Mouse (Mus musculus): ENCODE data around the gene Ttc28.
"Not testable (repeated sequence)": the region's sequence is repeated elsewhere in the genome, so short reads cannot be mapped to it uniquely, and the experiment has no call there.

Ttc28 gene

DNA sequence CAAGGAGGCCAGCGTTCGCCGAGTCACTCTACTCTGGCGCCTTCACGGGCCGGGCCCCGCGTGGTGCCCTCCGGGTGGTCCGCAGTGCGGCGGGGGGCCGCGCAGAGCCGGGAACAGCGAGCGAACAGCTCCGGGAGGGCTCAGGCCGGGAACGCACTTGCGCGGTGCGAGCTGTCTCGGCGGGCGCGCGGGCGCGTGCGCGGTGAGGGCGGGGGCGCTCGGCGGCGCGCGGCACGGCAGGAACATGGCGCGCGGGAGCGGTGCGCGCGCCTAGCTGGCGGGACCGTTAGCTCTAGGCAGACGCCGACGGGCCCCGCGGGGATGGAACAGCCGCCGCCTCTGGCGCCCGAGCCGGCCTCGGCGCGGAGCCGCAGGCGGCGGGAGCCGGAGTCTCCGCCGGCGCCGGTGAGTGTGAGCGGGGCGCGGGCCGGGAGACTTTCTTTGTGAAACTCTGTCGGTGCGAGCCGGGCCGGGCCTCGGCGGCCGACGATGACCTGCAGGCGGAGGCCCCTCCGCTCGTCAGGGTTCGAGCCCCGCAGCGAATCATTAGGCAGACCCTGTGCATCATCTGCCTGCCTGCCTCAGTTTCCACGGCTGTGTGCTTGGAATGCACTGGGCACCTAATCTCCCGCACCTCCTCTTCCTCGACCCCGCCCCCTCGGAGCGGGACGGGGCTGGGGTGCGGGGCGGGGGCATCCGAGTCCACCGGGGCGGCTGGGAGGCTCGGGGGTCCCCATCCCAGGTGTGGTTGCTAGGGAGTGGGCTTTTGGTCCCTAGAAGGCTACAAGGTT is at the start of gene Ttc28:
TSS of gene Ttc28 (plus strand) at position 220 of the 791 bp plus-strand sequence.
- DNase-seq (ENCODE audit: low spot score), result peak; percentile 90

DNA sequence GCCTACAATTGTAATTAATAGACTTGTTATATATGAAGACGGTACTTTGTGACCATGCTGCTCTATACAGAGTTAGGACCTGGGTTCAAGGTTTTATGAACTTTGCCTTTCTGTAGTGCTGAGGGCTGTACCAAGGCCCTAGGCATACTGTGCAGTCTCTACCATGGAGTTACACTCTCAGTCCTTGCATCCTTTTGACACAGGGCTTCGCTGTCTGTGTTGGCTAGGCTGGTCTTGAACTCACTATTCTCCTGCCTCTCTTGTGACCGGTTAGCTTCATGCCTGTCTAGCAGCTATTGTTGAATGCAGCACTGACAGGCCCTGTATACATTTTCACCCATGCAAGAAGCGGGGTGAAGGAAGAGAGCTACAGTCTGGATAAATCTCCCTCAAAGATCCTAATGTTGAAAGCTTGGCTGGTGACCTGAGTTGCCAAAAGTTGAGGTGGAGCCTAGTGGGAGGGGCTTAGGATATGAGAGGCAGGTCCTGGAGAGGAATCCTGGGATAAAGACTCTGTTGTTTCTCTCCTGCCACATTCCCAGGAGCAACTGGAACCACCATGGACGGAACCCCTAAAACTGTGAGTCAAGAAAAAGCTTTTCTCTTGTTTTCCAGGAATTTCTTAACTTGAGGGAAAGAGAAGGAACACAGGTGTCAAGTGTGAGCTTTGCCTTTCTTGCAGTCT is 48.4 kb upstream of the Ttc28 start:
- DNase-seq (ENCODE audit: low spot score), result no peak

DNA sequence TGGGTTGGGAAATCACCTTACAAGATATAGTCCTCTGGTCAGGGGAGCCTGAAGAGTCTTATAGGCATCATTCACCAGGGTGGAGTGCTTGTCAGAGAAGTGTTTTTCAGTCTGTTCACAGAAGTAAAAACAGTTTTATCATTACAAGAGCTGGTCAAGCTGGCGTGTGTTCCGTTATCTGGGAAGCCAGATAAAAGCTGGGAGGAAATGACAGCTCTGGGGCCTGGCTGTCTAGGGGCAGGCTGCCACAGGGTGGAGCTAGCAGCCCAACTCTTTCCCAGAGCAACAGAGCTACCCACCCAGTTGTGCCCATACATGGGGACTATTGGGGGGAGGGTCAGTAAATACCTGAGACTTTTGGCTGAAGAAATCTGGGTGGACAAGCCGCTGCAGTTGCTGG is 43.6 kb upstream of the Ttc28 start:
- peak; percentile 64 for DNase-seq (ENCODE audit: low spot score)

DNA sequence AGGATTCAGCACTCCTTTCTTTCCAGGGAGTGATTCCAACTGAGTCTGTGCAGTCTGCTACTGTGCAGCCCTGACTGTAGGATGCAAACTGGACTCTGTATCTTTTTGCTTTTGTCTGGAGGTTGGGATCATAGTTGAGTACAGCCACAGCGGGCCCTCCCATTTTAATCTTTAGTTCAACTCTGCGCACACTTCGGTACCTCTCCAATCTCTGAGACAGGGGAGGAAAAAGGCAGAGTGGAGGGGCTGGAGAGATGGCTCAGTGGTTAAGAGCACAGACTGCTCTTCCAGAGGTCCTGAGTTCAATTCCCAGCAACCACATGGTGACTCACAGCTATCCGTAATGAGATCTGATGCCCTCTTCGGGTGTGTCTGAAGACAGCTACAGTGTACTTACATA is 41.6 kb upstream of the Ttc28 start:
- not testable (repeated sequence) for DNase-seq (ENCODE audit: low spot score)

DNA sequence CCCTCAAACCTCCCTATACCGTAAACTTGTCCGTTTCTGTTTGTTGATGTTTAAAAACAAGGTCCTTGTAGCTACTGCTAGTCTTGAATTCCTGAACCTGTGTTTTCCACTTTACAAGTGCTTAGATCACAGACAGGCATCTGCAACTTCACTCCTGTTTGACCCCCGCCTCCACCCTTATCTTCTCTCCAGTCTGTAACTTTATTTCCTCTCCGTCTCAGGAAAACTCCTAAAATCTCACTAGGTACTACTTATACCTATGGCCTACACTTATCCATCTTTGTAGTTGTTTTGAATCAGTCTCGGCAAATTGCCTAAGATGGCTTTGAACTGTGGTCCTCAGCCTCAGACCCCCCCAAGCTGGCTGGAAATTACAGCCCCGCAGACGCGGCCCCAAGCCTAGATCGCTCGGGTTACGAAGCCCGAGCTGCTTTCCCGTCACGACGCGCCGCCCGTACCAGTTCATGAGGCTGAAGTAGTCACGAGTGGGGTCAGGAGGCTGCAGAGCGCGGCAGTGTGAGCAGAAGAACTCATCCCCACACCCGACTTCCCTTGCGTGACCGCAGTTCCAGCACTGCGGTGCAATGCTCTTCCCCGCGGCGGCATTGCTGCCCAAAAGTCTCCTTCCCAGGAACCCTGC is 40.4 kb upstream of the Ttc28 start:
- DNase-seq (ENCODE audit: low spot score), result no peak

DNA sequence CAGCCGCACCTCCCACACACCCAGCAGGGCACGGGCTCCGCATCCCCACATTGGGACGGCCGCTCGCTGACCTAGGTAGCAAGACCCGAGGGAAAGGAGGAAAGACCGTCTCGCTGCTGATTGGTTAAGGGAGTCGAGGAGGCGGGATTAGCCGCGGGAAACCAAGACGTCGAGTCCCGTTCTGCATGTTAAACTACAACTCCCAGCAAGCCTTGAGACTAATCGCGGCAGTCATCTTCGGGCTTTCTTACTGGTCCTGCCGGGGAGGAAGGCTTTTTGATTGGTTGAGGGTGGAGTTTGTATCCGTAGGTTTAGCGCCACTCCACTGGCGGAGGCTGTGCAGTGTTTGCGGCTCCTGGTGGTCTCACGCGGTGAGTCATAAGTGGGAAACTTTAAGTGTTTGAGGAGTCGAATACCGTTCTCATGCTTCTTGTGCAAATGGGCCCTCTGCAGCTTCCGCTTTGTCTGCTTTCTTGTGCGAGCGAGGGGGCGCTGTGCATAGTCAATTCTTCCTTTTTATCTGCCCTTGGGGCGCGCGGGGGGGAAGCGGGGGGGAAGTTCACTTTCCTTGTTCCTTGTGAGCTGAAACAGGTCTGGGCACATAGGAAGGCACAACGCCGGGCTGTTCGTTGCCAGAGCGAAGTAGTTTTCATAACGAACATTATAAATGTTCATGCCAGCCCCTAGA is 39.8 kb upstream of the Ttc28 start, which contains the start of the genes Hscb and Chek2:
TSS of gene Hscb (minus strand) at position 100 of the 688 bp plus-strand sequence.
TSS of gene Chek2 (plus strand) at position 302 of the 688 bp plus-strand sequence.
- DNase-seq (ENCODE audit: low spot score), result peak; percentile 99

DNA sequence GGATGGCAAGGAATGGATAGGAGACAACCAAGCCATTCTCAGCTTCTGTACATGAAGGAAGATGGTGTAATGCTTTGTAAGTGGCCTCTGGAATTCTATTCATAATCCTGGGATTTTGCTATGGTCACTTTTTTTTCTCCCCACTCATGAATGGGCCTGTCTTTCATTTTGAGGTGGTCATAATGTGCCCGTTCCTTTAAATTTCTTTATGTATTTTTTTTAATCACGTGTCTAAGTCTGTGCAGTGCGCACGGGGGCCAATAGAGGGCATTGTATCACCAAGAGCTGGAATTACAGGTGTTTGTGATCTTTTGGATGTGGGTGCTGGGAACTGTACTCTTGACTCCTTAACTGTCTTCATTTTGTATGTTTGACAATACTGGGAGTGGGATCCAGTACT is 39.1 kb upstream of the Ttc28 start:
- peak; percentile 45 for DNase-seq (ENCODE audit: low spot score)

DNA sequence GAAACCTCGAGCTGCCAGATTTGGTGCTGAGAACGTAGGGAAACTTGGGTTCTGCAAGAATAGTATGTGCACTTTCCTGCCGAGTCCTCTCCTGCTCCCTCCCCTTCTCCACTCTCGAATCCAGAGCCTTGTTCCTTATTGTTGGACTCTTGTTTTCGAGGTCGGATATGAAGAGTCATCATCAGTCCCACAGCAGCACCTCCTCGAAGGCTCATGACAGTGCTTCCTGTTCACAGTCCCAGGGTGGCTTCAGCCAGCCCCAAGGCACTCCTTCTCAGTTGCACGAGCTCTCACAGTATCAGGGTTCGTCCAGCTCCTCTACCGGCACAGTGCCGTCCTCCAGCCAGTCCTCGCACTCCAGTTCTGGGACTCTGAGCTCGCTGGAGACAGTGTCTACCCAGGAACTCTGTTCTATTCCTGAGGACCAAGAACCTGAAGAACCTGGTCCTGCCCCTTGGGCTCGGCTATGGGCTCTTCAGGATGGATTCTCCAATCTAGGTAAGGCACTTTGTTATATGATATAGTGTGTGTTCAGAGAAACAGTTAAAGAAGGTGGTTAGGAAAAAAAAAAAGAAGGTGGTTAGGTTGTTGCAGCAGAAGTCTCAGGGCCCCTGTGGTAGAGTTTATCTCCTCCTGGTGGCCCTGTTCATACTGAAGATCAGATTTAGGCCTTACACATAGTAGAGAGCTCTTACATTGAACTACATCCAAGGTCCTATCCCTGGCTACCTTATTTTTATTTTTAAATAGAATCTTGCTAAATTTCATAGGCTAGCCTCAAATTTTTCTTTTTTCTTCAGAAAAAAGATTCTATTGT is 38.3 kb upstream of the Ttc28 start:
- no peak for DNase-seq (ENCODE audit: low spot score)

DNA sequence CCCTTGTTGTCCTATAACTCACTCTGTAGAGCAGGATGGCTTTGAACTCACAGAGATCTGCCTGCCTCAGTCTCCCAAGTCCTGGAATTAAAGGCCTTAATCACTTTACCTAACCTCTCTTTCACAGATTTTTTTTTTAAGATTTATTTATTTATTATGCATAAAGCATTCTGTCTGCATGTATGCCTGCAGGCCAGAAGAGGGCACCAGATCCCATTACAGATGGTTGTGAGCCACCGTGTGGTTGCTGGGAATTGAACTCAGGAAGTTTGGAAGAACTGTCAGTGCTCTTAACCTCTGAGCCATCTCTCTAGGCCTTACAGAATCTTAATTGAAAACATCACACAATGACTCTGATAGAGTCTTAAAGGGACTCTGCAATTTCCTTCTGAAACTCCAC is 26.6 kb upstream of the Ttc28 start:
- DNase-seq (ENCODE audit: low spot score), result no peak

DNA sequence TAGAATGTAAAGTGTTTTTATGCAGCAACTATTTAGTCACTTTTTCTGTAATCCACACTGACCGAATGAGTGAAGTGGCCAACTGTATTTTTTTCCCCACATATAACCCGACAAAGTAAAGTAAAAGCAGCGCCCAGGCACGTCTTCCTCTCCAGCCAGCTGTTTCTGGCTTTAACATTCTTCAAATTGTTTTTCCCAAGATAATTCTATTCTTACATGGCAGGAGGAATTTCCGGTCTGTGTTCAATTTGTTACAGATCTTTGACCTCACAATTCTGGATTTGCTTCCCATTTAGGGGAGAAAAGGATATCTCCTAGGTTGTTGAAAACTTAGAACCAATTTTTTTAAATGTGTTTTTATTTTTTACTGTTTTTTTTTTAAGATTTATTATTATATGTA is 22.5 kb upstream of the Ttc28 start:
- no peak for DNase-seq (ENCODE audit: low spot score)

DNA sequence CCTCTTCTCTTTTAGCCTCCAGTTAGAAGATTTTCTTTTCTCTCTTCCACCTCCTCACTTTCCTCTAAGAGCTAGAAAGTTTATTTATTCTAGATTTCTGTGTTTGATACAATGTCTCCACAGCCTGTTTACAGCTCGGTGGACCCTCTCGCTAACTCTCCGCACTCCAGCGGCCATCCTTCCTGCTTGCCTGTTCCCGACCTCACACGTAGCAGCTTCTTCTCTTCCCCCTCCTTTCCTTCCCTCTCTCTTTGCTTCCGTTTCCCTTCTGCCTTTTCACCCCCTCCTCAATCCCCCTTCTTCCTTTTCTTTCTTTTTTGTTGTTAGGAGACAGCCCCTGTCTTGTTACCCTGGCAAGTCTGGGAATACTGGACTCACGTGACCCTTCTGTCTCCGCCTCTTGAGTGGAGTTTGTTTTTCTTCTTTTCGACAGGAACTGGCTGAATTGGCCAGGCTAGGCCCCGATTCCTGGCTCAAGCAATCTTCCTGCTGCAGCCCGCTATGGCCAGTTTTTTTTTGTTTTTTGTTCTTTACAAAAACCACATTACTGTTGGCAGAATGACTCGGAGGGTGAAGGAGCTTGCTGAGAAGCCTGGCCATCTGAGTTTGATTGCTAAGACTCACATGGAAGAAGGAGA is 20.5 kb upstream of the Ttc28 start:
- DNase-seq (ENCODE audit: low spot score), result peak; percentile 36

DNA sequence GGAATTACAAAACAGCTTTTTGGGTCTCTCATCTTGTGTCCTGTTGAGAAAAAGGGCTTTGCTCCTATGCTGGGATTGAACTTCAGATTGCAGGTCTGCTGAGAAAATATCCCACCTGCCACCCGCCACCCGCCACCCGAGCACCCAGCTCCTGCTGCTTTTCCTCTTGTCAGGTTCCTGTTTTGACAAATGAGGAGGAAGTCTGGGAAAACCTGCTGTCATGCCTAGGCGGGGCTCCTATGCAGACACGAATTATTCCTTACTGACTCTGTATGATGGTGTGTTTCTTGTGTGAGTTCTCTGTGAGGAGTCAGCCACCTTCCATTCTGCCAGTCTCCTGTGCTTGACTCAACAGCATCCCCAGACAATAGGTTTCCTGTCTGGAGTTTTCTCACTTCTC is 19.2 kb upstream of the Ttc28 start:
- no peak for DNase-seq (ENCODE audit: low spot score)

DNA sequence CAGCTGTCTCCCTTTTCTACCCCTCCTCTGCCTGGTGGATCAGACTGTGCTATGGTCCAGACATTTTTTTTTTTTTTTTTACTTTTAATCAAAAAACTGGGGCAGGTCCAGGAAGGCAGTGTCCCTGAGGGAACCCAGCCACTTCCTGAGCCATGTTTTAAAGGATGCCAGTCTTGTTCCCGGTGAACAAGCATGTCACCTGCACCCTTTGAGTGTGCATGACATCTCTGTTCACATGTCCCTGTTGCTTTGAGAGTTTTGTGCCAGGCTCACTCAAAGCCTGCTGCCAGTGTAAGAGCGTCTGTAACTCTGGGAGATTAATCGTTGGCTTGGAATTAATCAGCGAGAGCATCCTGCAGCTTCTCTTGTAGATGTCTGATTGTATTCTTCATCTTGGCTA is 11.1 kb upstream of the Ttc28 start:
- DNase-seq (ENCODE audit: low spot score), result no peak

DNA sequence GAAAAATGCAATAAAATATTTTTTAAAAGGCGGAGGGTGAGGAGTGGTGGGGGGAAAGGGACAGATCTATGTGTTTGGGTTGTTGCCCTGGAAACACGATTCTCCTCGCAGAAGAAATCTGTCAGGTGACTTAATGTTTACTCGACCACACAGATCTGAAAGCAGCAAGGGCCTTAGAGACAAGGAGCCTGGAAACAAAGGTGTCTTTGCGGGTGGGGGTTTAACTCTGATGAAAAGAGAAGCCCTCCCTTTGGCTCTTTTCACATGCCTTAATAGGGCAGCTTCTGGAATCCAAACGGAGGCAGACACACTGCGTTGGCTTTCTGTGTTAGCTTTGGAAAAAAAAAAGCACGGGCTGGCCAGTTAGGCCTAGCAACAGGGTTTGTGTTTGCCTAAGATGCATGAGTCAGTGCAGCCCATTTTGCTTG is 10.3 kb upstream of the Ttc28 start:
- DNase-seq (ENCODE audit: low spot score), result peak; percentile 9

DNA sequence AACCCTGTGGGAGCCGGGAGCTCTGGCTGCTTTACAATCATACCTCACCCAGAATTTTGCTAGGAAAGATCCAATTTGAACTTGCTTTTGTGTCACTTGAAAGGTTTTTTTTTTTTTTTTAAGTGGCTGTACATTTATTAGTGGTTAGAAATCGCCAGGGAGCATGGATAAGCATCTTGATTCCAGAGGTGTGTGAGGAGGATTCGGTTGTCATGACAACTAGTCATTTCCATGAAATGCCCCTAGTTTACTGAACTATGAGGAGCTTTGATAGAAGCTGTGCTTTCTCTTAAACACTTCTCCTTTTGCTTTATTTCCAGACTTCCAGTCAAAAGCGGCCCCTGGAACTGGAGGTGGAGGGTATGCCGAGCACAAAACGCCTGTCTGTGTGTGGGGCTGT is 6.4 kb upstream of the Ttc28 start:
- no peak for DNase-seq (ENCODE audit: low spot score)

DNA sequence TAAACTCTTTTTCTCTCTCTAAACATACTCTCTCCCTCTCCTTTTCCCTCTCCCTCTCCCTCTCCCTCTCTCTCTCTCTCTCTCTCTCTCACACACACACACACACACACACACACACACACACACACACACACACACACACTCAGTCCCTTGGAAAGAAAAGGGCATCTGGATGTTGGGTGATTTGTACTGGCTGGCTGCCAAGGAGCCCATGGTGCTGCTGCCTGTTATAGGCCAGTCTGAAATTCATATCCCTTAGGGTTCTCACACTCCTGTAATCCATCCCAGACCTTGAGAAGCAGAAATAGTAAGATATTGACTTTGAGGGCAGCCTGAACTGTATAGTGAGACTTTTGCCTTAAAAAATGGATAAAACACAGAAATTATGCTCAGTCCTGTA is 4.9 kb upstream of the Ttc28 start:
- DNase-seq (ENCODE audit: low spot score), result no peak

DNA sequence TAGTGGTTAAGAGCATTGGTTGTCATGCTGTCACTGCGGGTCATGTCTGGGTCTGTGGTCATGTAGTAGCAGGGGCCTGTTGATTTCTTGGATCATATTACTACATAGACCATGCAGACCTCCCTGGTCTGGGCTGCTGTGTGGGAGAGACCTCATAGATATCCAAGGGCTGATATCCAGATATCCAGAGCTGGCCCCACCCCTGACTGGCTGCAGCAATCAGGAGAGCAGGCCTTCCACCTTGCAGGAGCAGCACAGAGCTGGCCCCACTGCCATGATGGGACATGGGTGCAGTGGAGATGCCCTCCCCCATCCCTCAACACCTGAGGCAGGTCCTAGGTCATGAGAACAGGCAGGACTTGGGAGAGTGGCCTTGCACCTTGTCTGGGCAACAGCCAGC is 4.3 kb upstream of the Ttc28 start:
- DNase-seq (ENCODE audit: low spot score), result no peak

DNA sequence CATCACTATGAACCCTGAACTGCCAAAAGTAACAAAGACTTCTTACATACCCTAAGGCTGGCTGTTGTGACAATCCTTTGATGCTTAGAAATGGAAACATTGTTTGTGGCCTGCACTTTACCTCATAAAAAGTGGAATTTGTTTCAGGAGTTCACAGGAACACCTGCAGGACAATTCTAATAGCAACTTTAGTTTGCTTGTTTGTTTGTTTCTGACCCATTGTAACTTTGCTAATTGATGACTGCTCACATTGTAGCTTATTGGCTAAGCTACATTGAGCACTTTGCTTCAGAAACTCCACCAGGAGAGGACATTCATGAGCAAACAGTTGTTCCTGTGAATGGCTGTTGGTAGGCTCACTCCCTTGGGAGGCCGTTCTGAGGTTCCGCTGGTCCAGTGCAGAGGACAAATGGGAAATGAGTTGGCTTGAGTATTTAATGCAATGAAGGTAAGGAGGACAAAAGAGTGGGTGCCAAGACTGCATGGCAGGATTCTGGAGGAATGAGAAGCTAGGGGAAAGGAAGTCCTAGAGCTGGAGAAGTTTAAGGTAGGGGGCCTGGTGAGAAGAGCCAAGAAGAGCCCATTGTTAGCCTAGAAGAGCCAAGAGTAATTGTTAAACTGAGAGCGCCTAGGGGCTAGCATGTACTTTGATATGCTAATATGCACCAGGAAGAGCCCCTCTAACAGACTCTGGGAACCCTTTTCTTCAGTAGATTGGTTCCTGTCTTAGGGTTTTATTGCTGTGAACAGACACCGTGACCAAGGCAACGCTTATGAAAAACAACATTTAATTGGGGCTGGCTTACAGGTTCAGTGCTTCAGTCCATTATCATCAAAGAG is 1.7 kb upstream of the Ttc28 start:
- no peak for DNase-seq (ENCODE audit: low spot score)

DNA sequence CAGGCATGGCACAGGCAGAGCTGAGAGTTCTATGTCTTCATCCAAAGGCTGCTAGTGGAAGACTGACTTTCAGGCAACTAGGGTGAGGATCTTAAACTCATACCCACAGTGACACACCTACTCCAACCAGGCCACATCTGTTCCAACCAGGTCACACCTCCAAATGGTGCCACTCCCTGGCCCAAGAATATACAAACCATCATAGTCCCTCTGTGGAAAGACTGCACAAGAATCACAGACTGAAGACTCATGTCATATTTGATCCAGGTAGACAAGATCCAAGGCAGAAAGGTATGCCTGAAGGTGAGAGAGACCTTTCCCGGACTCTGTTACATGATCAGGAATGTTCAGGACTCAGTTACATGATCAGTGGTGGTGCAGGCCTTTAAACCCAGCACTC is 1.1 kb upstream of the Ttc28 start:
- DNase-seq (ENCODE audit: low spot score), result not testable (repeated sequence)

DNA sequence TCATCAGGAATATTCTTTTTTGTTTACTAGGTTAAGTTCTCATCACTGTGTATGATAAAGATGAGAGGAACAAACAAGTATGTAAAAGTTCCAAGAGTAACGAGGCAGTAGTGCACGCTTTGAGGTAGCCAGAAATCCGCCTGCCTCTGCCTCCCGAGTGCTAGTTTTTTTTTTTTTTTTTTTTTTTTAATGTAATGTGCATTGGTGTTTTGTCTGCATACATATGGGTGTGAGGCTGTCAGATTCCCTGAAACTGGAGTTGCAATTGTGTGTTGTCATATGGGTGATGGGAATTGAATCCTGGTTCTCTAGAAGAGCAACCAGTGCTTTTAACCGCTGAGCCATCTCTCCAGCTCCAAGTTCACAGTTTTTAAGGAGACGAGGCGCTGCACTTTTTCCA is 561 bp upstream of the Ttc28 start:
- DNase-seq (ENCODE audit: low spot score), result no peak

Measured in embryo, embryonic 10 days (tissue).